Mouse (Mus musculus): ENCODE results near the gene Insl6. TPM values are rescaled to one million over a fixed set of nuclear protein-coding genes. Genes with fewer than 3 reads are reported as not detected.

Gene Insl6
- polyA plus RNA-seq, 1 experiment from 2014 or later = 2.6 TPM

GRCm38 (mm10) chr19:29365105-29365504, 39.9 kb upstream of the Insl6 start:
- Histone ChIP-seq H3K4me2 (no peak overlapping the region), H3K9me3 (ENCODE audit: low read depth, low read length) (no peaks in the 10 kb centered on the region), H3K9ac (no peak overlapping the region), H3K36me3 (ENCODE audit: insufficient read depth) (no peaks in the 10 kb centered on the region), H3K27ac (ENCODE audit: low read depth) (no peak overlapping the region), H3K27me3 (ENCODE audit: insufficient read depth, low read length) (no peaks in the 10 kb centered on the region), H3K4me1 (ENCODE audit: insufficient read depth) (0 out of 2 replicates have a peak, but pooled peaks cover 3% of the 10 kb centered on the region), H3K4me3 (ENCODE audit: low read depth, low read length) (no peak overlapping the region)
- 27% methylated on average over 3 of the region's 3 CpGs for WGBS
- ATAC-seq (ENCODE audit: insufficient read depth) (no peak), DNase-seq (no peak)
- TF ChIP-seq CTCF (IDR thresholded peaks at IDR 0.05; ENCODE audit: low read depth) = no peak

GRCm38 (mm10) chr19:29364076-29364475, 38.9 kb upstream of the Insl6 start:
- 0 out of 2 replicates have a peak, but pooled peaks cover 3% of the 10 kb centered on the region for H3K4me1 ChIP-seq (ENCODE audit: insufficient read depth)
- DNase-seq (no peak), ATAC-seq (ENCODE audit: insufficient read depth) (no peak)
- WGBS = 69% methylated on average over 5 of the region's 5 CpGs
- H3K4me2 ChIP-seq = no peak overlapping the region
- no peaks in the 10 kb centered on the region for H3K36me3 ChIP-seq (ENCODE audit: insufficient read depth)
- H3K27ac ChIP-seq (ENCODE audit: low read depth) = no peak overlapping the region
- H3K9ac ChIP-seq = no peak overlapping the region
- no peak overlapping the region for H3K4me3 ChIP-seq (ENCODE audit: low read depth, low read length)
- no peaks in the 10 kb centered on the region for H3K27me3 ChIP-seq (ENCODE audit: insufficient read depth, low read length)
- no peaks in the 10 kb centered on the region for H3K9me3 ChIP-seq (ENCODE audit: low read depth, low read length)
- TF ChIP-seq CTCF (IDR thresholded peaks at IDR 0.05; ENCODE audit: low read depth) = no peak

- 0 out of 2 replicates have a peak, but pooled peaks cover 3% of the 10 kb centered on the region for H3K4me1 ChIP-seq (ENCODE audit: insufficient read depth)
Observed at GRCm38 (mm10) chr19:29363557-29363956, 38.4 kb upstream of the Insl6 start.

GRCm38 (mm10) chr19:29362173-29362930, 37.2 kb upstream of the Insl6 start:
- no peak overlapping the region for H3K27ac ChIP-seq (ENCODE audit: low read depth)

More at GRCm38 (mm10) chr19:29363557-29363956, 38.4 kb upstream of the Insl6 start:
- Histone ChIP-seq H3K4me3 (ENCODE audit: low read depth, low read length) (no peak overlapping the region), H3K27me3 (ENCODE audit: insufficient read depth, low read length) (no peaks in the 10 kb centered on the region), H3K27ac (ENCODE audit: low read depth) (no peak overlapping the region), H3K36me3 (ENCODE audit: insufficient read depth) (no peaks in the 10 kb centered on the region), H3K9me3 (ENCODE audit: low read depth, low read length) (no peaks in the 10 kb centered on the region), H3K4me2 (no peak overlapping the region), H3K9ac (no peak overlapping the region)
- no peak for ATAC-seq (ENCODE audit: insufficient read depth)
- no peak for DNase-seq
- TF ChIP-seq CTCF (IDR thresholded peaks at IDR 0.05; ENCODE audit: low read depth) = no peak
- WGBS = 78% methylated on average over 7 of the region's 7 CpGs

GRCm38 (mm10) chr19:29361468-29362130, 36.4 kb upstream of the Insl6 start:
- ATAC-seq (ENCODE audit: insufficient read depth) = peak; percentile 100
- Histone ChIP-seq H3K4me2 (peak overlapping the region; percentile 93), H3K36me3 (ENCODE audit: insufficient read depth) (no peaks in the 10 kb centered on the region), H3K9me3 (ENCODE audit: low read depth, low read length) (no peaks in the 10 kb centered on the region), H3K27ac (ENCODE audit: low read depth) (no peak overlapping the region), H3K4me3 (ENCODE audit: low read depth, low read length) (peak overlapping the region; percentile 65), H3K9ac (peak overlapping the region; percentile 66), H3K27me3 (ENCODE audit: insufficient read depth, low read length) (no peaks in the 10 kb centered on the region), H3K4me1 (ENCODE audit: insufficient read depth) (0 out of 2 replicates have a peak, but pooled peaks cover 2% of the 10 kb centered on the region)
- peak; percentile 96 for DNase-seq
- 3% methylated on average over 33 of the region's 33 CpGs for WGBS
- TF ChIP-seq CTCF (IDR thresholded peaks at IDR 0.05; ENCODE audit: low read depth) = no peak

More at GRCm38 (mm10) chr19:29362173-29362930, 37.2 kb upstream of the Insl6 start:
- Histone ChIP-seq H3K4me3 (ENCODE audit: low read depth, low read length) (peak overlapping the region; percentile 65), H3K9ac (peak overlapping the region; percentile 66), H3K4me1 (ENCODE audit: insufficient read depth) (0 out of 2 replicates have a peak, but pooled peaks cover 3% of the 10 kb centered on the region), H3K4me2 (peak overlapping the region; percentile 93), H3K9me3 (ENCODE audit: low read depth, low read length) (no peaks in the 10 kb centered on the region), H3K27me3 (ENCODE audit: insufficient read depth, low read length) (no peaks in the 10 kb centered on the region), H3K36me3 (ENCODE audit: insufficient read depth) (no peaks in the 10 kb centered on the region)
- WGBS = 37% methylated on average over 13 of the region's 13 CpGs
- no peak for DNase-seq
- ATAC-seq (ENCODE audit: insufficient read depth) = no peak
- no peak for TF ChIP-seq CTCF (IDR thresholded peaks at IDR 0.05; ENCODE audit: low read depth)

- Histone ChIP-seq H3K9ac (no peak overlapping the region), H3K36me3 (ENCODE audit: insufficient read depth) (no peaks in the 10 kb centered on the region), H3K27me3 (ENCODE audit: insufficient read depth, low read length) (no peaks in the 10 kb centered on the region), H3K9me3 (ENCODE audit: low read depth, low read length) (no peaks in the 10 kb centered on the region), H3K4me3 (ENCODE audit: low read depth, low read length) (no peak overlapping the region), H3K27ac (ENCODE audit: low read depth) (no peak overlapping the region), H3K4me1 (ENCODE audit: insufficient read depth) (no peaks in the 10 kb centered on the region), H3K4me2 (no peak overlapping the region)
- WGBS = 53% methylated on average over 5 of the region's 5 CpGs
- DNase-seq (no peak), ATAC-seq (ENCODE audit: insufficient read depth) (no peak)
- no peak for TF ChIP-seq CTCF (IDR thresholded peaks at IDR 0.05; ENCODE audit: low read depth)
Observed at GRCm38 (mm10) chr19:29360251-29360650, 35.1 kb upstream of the Insl6 start.

- no peak overlapping the region for H3K4me2 ChIP-seq
- no peak overlapping the region for H3K9ac ChIP-seq
- no peak overlapping the region for H3K4me3 ChIP-seq (ENCODE audit: low read depth, low read length)
- no peaks in the 10 kb centered on the region for H3K36me3 ChIP-seq (ENCODE audit: insufficient read depth)
- no peaks in the 10 kb centered on the region for H3K27me3 ChIP-seq (ENCODE audit: insufficient read depth, low read length)
- no peak for TF ChIP-seq CTCF (IDR thresholded peaks at IDR 0.05; ENCODE audit: low read depth)
- DNase-seq (no peak), ATAC-seq (ENCODE audit: insufficient read depth) (no peak)
- no peak overlapping the region for H3K27ac ChIP-seq (ENCODE audit: low read depth)
- H3K4me1 ChIP-seq (ENCODE audit: insufficient read depth) = no peaks in the 10 kb centered on the region
- WGBS = 85% methylated on average over 11 of the region's 11 CpGs
- no peaks in the 10 kb centered on the region for H3K9me3 ChIP-seq (ENCODE audit: low read depth, low read length)
Observed at GRCm38 (mm10) chr19:29356281-29356680, 31.1 kb upstream of the Insl6 start.
